Mouse (Mus musculus): ENCODE results near the gene Dnajb14.
A peak's percentile ranks its signal among the peaks of the same experiment; 100 is the strongest.

DNA sequence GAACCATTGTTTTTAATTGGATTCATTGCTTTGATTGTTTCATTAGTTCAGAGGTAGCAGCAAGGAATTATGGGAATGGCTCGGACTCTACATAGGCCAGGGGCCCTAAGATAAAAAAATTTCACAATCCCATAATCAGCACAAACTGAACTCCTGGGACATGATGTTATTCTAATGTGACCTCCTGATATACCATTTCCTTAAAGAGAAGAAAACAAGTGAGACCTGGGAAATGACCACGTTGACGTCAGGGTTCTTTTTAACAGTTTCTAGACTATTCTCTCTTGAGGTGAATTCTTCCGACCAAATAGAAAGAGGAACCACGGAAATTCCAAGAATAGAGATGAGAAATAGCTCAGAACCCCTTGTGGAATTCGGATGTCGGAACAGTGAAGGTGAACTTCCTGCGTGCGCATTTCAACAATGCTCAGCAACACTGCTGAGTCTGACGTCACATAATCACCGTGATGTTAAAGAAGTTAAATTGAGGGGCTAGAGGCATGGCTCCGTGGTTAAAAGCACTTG lies 74.7 kb downstream of the Dnajb14 start:
- TF ChIP-seq POLR2A (IDR thresholded peaks at IDR 0.05; ENCODE audit: low read depth, low read length) (no peak), ELF1 (IDR thresholded peaks at IDR 0.05; ENCODE audit: low read depth, low read length) (no peak; the same call in 1 of the 2 replicates), SIN3A (IDR thresholded peaks at IDR 0.05; ENCODE audit: low read length) (peak; percentile 60; the same call in 1 of the 2 replicates), ZKSCAN1 (IDR thresholded peaks at IDR 0.05; ENCODE audit: borderline replicate concordance, low read depth, low read length) (no peak), MAZ (IDR thresholded peaks at IDR 0.05; ENCODE audit: low read depth, low read length) (no peak), EP300 (IDR thresholded peaks at IDR 0.05; ENCODE audit: low read length) (peak; percentile 72), CTCF (conservative IDR thresholded peaks at IDR 0.05 in 1 of 2, IDR thresholded peaks at IDR 0.05 in 1 of 2; ENCODE audit: low read depth in 2 of 2, low read length in 2 of 2) (no peak), MEF2A (IDR thresholded peaks at IDR 0.05; ENCODE audit: borderline replicate concordance, low read depth, low read length) (peak; percentile 76), ZNF384 (IDR thresholded peaks at IDR 0.05; ENCODE audit: low read depth, low read length) (no peak)

Measured in CH12.LX (cell line).